Mouse (Mus musculus) intestine, embryonic 16.5 days (tissue): Measurements from ENCODE around the gene Gls2. TPM values are rescaled to one million over a fixed set of nuclear protein-coding genes. Genes with fewer than 3 reads are reported as not detected.
"Not testable (repeated sequence)": the region's sequence is repeated elsewhere in the genome, so short reads cannot be mapped to it uniquely, and the experiment has no call there.

Experiments used
- ATAC-seq: fragments of 200-750 bp; cut with Nextera tagmentation; 2 replicates; pipeline ENCODE4 v1.8.0; 2017; ENCODE audit warnings: moderate TSS enrichment, moderate library complexity
- H3K27ac ChIP-seq: fragments of 300-500 bp; sonication (generic); 2 replicates; pipeline ENCODE4 v1.5.1; 2014; ENCODE audit warnings: mild to moderate bottlenecking, low read length
- H3K27me3 ChIP-seq: fragments of 300-500 bp; sonication (generic); replicated peaks from 2 replicates; pipeline ENCODE4 v1.6.1; 2014; ENCODE audit warnings: low read length, control low read depth, mixed read lengths; ENCODE audit not compliant: control insufficient read depth, insufficient read depth
- H3K36me3 ChIP-seq: fragments of 300-500 bp; sonication (generic); 2 replicates; pipeline ENCODE4 v1.6.1; 2014; ENCODE audit warnings: low read length, control low read depth; ENCODE audit not compliant: control insufficient read depth, insufficient read depth
- H3K4me1 ChIP-seq: fragments of 300-500 bp; sonication (generic); 2 replicates; pipeline ENCODE4 v1.6.1; 2014; ENCODE audit warnings: low read length, control low read depth, mixed read lengths; ENCODE audit not compliant: control insufficient read depth, insufficient read depth
- H3K4me2 ChIP-seq: fragments of 300-500 bp; sonication (generic); 2 replicates; pipeline ENCODE4 v1.6.1; 2014; ENCODE audit warnings: low read depth, low read length, control low read depth
- H3K4me3 ChIP-seq: fragments of 300-500 bp; sonication (generic); 2 replicates; pipeline ENCODE4 v1.5.1; 2014; ENCODE audit warnings: mild to moderate bottlenecking, low read length
- H3K9ac ChIP-seq: fragments of 300-500 bp; sonication (generic); 2 replicates; pipeline ENCODE4 v1.6.1; 2014; ENCODE audit warnings: low read depth, low read length
- H3K9me3 ChIP-seq: fragments of 300-500 bp; sonication (generic); 2 replicates; pipeline ENCODE4 v1.6.1; 2016; ENCODE audit warnings: low read length, control low read depth; ENCODE audit not compliant: control insufficient read depth
- WGBS: fragments of 180-500 bp; shearing (Covaris S2); extraction: QIAGEN DNeasy Blood & Tissue Kit; methylation state at CpG from one replicate; pipeline ENCODE4 v1.1.7; 2014; 5-methylcytosine and 5-hydroxymethylcytosine counted together
- polyA plus RNA-seq: library from polyadenylated mRNA; unstranded; fragments of >200 nt; fragmentation: Nextera tagmentation; extraction: Ambion mirVana; gene quantifications from 2 replicates; pipeline ENCODE4 v1.2.1, GENCODE M21; 2015

Gls2 gene
- 2.2 and 2.8 TPM in 2 replicates for polyA plus RNA-seq

DNA sequence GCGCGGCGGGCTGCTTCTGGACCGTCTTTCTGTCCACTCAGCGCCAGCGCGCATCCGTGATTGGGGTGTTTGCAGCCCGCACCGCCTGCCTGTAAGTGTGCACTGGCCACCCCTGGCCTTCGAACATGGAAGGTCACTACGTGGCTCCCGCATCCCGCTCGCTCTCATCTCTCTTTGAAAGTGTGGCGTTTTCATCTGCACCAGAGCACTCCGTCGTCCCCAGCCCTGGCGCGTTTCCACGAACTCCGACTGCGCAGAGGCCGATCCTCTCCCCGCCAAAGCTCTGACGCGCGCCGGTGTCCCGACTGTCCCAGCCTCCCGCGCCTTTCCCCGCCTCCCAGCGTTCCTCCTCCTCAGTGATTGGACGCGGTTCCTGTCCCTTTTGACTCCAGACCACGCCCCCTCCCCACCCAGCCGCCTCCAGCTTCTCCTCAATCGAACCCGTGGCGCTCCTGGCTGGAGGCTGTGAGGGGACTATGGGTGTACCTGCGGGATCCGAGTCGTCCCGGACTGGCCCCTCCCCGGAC, at the start of gene Gls2:
Gene Gls2 (plus strand): TSS at position 434 of the 527 bp plus-strand sequence.
- Histone ChIP-seq H3K4me1 (peaks cover 10% of the 10 kb centered on the region), H3K27me3 (peaks cover 16% of the 10 kb centered on the region), H3K27ac (no peak within 1 kb of the TSS), H3K9me3 (no peaks in the 10 kb centered on the region), H3K4me3 (peak within 1 kb of the TSS; percentile 74), H3K9ac (peak within 1 kb of the TSS; percentile 74), H3K4me2 (peak within 1 kb of the TSS; percentile 99), H3K36me3 (no peaks in the 10 kb centered on the region)
- peak; percentile 98 for ATAC-seq
- under 1% methylated on average over 46 of the region's 46 CpGs for WGBS

DNA sequence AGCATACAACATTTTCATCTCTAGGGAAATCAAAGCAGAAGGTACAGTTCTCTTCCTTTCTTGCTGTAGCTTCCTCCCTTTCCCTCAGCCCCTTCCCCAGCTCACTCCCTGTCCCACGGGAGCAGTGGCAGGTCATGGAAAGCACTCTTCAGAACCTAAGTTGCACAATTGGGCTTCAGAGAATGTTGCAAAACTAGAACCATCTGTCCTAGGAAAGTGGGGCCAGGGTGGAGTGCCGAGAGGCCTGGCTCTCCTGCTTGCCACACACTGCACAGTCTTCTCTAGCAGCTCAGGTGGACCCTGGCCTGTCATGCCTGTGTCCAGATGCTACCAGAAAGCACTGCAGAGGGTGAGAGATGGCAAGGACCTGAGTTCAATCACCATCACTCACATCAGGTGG, 49.3 kb upstream of the Gls2 start:
- Histone ChIP-seq H3K27ac (no peak overlapping the region), H3K9me3 (no peaks in the 10 kb centered on the region), H3K9ac (no peak overlapping the region), H3K36me3 (0 out of 2 replicates have a peak, but pooled peaks cover 2% of the 10 kb centered on the region), H3K4me2 (no peak overlapping the region), H3K27me3 (no peaks in the 10 kb centered on the region), H3K4me1 (peaks cover 6% of the 10 kb centered on the region), H3K4me3 (no peak overlapping the region)
- WGBS = 77% methylated on average over 2 of the region's 2 CpGs
- ATAC-seq = no peak

- ATAC-seq = no peak
- Histone ChIP-seq H3K36me3 (0 out of 2 replicates have a peak, but pooled peaks cover 3% of the 10 kb centered on the region), H3K27me3 (no peaks in the 10 kb centered on the region), H3K9me3 (no peaks in the 10 kb centered on the region), H3K27ac (peak overlapping the region; percentile 84), H3K4me1 (peaks cover 18% of the 10 kb centered on the region), H3K9ac (peak overlapping the region; percentile 53), H3K4me2 (peak overlapping the region; percentile 40), H3K4me3 (no peak overlapping the region; the same call in 1 of the 2 replicates)
- WGBS = 68% methylated on average over 5 of the region's 5 CpGs
Observed at GRCm38 (mm10) chr10:128148789-128149365, 45.4 kb upstream of the Gls2 start.

DNA sequence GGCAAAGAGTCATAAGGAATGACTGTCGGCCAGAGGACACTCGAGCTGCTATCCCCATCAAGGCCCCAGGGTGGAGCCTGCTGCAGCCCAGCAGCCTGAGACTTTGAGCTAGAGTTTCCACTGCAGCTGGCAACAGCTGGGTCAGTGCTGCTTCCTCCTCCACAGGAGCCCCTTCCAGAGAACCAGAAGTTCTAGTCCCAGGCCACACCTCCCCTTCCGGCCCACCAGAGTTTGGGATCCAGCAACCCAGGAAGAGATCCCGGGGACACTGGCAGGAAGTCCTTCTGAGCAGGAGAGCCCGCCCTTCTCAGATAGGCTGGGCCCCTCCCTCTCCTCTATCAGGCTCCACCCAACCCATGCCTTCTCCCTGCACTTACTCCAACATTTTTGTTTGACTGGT, 44.7 kb upstream of the Gls2 start:
- 0 out of 2 replicates have a peak, but pooled peaks cover 3% of the 10 kb centered on the region for H3K36me3 ChIP-seq
- peak overlapping the region; percentile 53 for H3K9ac ChIP-seq
- ATAC-seq = peak; percentile 98
- peak overlapping the region; percentile 84 for H3K27ac ChIP-seq
- H3K4me3 ChIP-seq = peak overlapping the region; percentile 20
- no peaks in the 10 kb centered on the region for H3K27me3 ChIP-seq
- no peaks in the 10 kb centered on the region for H3K9me3 ChIP-seq
- H3K4me1 ChIP-seq = peaks cover 21% of the 10 kb centered on the region
- H3K4me2 ChIP-seq = peak overlapping the region; percentile 40
- 0% methylated on average over 5 of the region's 5 CpGs for WGBS

GRCm38 (mm10) chr10:128150941-128151340, 43.3 kb upstream of the Gls2 start:
- 0 out of 2 replicates have a peak, but pooled peaks cover 3% of the 10 kb centered on the region for H3K36me3 ChIP-seq
- WGBS = 66% methylated on average over 14 of the region's 14 CpGs
- no peak overlapping the region for H3K4me2 ChIP-seq
- H3K27ac ChIP-seq = peak overlapping the region; percentile 51
- H3K9me3 ChIP-seq = no peaks in the 10 kb centered on the region
- no peaks in the 10 kb centered on the region for H3K27me3 ChIP-seq
- H3K9ac ChIP-seq = no peak overlapping the region
- ATAC-seq = no peak
- H3K4me1 ChIP-seq = peaks cover 21% of the 10 kb centered on the region
- no peak overlapping the region for H3K4me3 ChIP-seq

- Histone ChIP-seq H3K9me3 (no peaks in the 10 kb centered on the region), H3K9ac (no peak overlapping the region), H3K4me3 (no peak overlapping the region), H3K27me3 (no peaks in the 10 kb centered on the region), H3K4me2 (no peak overlapping the region), H3K36me3 (0 out of 2 replicates have a peak, but pooled peaks cover 3% of the 10 kb centered on the region), H3K27ac (0 out of 2 replicates have a peak overlapping the region, but pooled peaks have one; percentile 33), H3K4me1 (peaks cover 19% of the 10 kb centered on the region)
- 66% methylated on average over 3 of the region's 3 CpGs for WGBS
- ATAC-seq = no peak
Observed at GRCm38 (mm10) chr10:128153978-128154377, 40.3 kb upstream of the Gls2 start.

DNA sequence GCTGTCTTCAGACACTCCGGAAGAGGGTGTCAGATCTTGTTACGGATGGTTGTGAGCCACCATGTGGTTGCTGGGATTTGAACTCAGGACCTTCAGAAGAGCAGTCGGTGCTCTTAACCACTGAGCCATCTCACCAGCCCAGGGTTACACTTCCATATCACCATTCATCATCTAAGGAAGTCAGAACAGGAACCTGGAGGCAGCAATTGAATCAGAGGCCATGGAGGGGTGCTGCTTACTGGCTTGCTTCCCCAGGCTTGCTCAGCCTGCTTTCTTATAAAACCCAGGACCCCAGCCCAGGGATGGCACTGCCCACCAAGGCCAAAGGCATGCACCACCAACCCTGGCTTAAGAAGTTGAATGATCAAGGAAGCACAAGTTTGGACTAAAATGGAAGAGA, 28.5 kb upstream of the Gls2 start:
- not testable (repeated sequence) for H3K27ac ChIP-seq, H3K4me2 ChIP-seq, H3K9me3 ChIP-seq, ATAC-seq, H3K4me1 ChIP-seq, H3K36me3 ChIP-seq, H3K4me3 ChIP-seq, H3K9ac ChIP-seq, H3K27me3 ChIP-seq
- WGBS = 76% methylated on average over 2 of the region's 3 CpGs

DNA sequence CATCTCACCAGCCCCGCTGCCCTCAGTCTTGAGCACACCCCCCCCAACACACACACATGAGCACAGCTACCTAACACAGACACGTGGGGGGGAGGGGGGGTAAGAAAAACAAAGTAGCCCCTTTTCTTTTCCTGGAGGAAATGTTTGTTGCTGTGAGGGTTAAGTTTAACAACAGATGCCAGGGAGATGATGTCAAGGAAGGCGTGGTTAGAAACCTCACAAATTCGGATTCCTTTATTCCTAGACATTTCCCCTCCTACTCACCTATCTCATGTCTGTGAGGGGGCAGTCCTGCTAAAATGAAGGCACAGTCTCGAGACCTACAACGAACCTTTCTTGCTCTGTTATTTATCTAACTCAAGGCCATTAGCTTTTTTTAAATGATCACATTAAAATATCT, 27.2 kb upstream of the Gls2 start:
- 0 out of 2 replicates have a peak overlapping the region, but pooled peaks have one; percentile 4 for H3K27ac ChIP-seq
- H3K4me2 ChIP-seq = no peak overlapping the region
- 38% methylated on average over 6 of the region's 6 CpGs for WGBS
- no peaks in the 10 kb centered on the region for H3K36me3 ChIP-seq
- no peak overlapping the region for H3K9ac ChIP-seq
- 0 out of 2 replicates have a peak, but pooled peaks cover 3% of the 10 kb centered on the region for H3K4me1 ChIP-seq
- H3K27me3 ChIP-seq = no peaks in the 10 kb centered on the region
- no peaks in the 10 kb centered on the region for H3K9me3 ChIP-seq
- H3K4me3 ChIP-seq = no peak overlapping the region
- ATAC-seq = no peak

GRCm38 (mm10) chr10:128171348-128171747, 22.9 kb upstream of the Gls2 start:
- H3K27ac ChIP-seq, H3K4me2 ChIP-seq, H3K9me3 ChIP-seq, H3K36me3 ChIP-seq, H3K9ac ChIP-seq, ATAC-seq, H3K27me3 ChIP-seq, H3K4me3 ChIP-seq: not testable (repeated sequence)
- 94% methylated on average over 10 of the region's 10 CpGs for WGBS
- 0 out of 2 replicates have a peak, but pooled peaks cover 16% of the 10 kb centered on the region for H3K4me1 ChIP-seq
